Mouse (Mus musculus) cerebellum, adult 2 months (tissue): ENCODE measurements around the gene Exoc6. TPM values are rescaled to one million over a fixed set of nuclear protein-coding genes. Genes with fewer than 3 reads are reported as not detected.

Experiments used
- DNase-seq, 2 experiments: peaks; one replicate each; pipeline ENCODE4 v3.0.0; 2021
- H3K27ac ChIP-seq: fragments of 200-500 bp; 2 replicates; pipeline ENCODE4 v1.5.1; 2012; ENCODE audit warnings: low read length, control low read depth, inconsistent platforms; ENCODE audit not compliant: insufficient read depth
- H3K27me3 ChIP-seq: fragments of 200-500 bp; 2 replicates; pipeline ENCODE4 v1.6.1; 2012; ENCODE audit warnings: inconsistent platforms, mild to moderate bottlenecking, low read length, moderate library complexity; ENCODE audit not compliant: control insufficient read depth, insufficient read depth
- H3K4me1 ChIP-seq: fragments of 200-500 bp; 2 replicates; pipeline ENCODE4 v1.6.1; 2011; ENCODE audit warnings: low read length; ENCODE audit not compliant: control insufficient read depth, insufficient read depth
- H3K4me3 ChIP-seq: fragments of 200-500 bp; replicated peaks from 2 replicates; pipeline ENCODE3; 2011; ENCODE audit warnings: mild to moderate bottlenecking, low read depth, low read length, control low read depth; ENCODE audit not compliant: insufficient read depth
- CTCF ChIP-seq: fragments of 200-500 bp; IDR thresholded peaks from 2 replicates; pipeline ENCODE4 v1.5.1; 2011; ENCODE audit warnings: low read depth, mild to moderate bottlenecking, control low read depth, low read length, moderate library complexity, borderline replicate concordance; ENCODE audit not compliant: insufficient read depth
- POLR2A ChIP-seq: fragments of 200-500 bp; IDR thresholded peaks from 2 replicates; pipeline ENCODE4 v1.6.1; 2011; ENCODE audit warnings: low read length, control low read depth, borderline replicate concordance; ENCODE audit not compliant: insufficient read depth
- WGBS: fragments of 180-500 bp; shearing (Covaris S2); methylation state at CpG from one replicate; pipeline ENCODE4 v1.1.7; 2018; 5-methylcytosine and 5-hydroxymethylcytosine counted together
- polyA plus RNA-seq: library from polyadenylated mRNA; depleted of rRNA; stranded (reverse); fragments of >200 nt; gene quantifications from 2 replicates; pipeline ENCODE4 v1.2.3, GENCODE M21; 2012

Gene Exoc6
- polyA plus RNA-seq, 1 experiment = 12.8 TPM

DNA sequence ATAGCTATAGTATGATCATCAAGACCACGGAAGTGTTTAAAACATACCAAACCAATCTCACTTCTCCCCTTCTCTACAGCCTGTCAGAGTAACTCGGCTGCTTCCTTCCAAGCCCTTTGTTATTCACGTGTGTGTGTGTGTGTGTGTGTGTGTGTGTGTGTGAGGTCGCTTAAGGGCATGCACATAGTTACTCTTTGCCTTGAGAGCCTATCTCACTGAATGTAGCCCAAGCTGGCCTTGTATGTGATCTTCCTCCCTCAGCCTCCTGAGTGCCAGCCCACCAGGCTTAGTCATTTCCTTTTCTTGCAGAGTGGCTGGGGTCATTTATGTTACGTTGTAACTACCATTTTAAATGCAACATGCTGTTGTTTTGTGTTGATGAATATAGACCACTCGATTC, 115.0 kb downstream of the Exoc6 start:
- WGBS = 78% methylated on average over 6 of the region's 6 CpGs
- no peaks in the 10 kb centered on the region for H3K27me3 ChIP-seq
- no peak for DNase-seq
- no peak overlapping the region for H3K4me3 ChIP-seq
- no peak overlapping the region for H3K27ac ChIP-seq
- TF ChIP-seq POLR2A = no peak
- no peak for TF ChIP-seq CTCF
- no peaks in the 10 kb centered on the region for H3K4me1 ChIP-seq

DNA sequence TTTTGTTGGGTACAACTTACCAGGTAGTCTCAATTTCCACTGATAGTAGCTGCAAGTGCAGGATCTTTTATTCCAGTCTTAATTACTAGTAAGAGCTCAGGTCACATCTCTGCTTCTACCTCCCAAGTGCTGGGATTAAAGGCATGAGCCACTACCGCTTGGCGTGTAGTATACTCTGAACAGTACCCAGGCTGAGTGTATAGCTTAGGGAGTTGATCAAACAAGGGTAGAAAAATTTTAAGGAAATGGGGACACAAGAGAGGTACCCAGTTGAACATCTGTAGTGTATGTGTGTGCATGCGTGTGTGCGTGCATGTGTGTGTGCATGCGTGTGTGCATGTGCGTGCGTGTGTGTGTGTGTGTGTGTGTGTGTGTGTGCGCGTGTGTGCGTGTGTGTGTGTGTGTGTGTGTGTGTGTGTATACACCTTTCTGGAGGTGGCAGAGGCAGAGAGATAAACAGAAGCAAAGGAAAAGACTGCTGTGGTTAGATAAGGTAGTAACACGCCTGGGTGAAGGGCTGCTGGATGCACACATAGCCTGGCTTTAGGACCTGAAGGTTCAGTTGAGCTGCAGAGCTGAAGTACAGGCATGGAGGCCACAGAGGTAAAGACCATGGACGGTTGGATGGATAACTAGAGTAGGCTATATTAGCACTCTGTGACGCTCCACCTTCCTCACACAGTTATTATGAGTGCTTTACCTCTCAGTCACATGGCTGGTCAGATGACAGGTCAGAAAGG, 117.8 kb downstream of the Exoc6 start:
- Histone ChIP-seq H3K4me1 (no peaks in the 10 kb centered on the region), H3K4me3 (no peak overlapping the region), H3K27me3 (no peaks in the 10 kb centered on the region), H3K27ac (no peak overlapping the region)
- no peak for TF ChIP-seq CTCF
- DNase-seq = no peak
- WGBS = 83% methylated on average over 13 of the region's 13 CpGs

DNA sequence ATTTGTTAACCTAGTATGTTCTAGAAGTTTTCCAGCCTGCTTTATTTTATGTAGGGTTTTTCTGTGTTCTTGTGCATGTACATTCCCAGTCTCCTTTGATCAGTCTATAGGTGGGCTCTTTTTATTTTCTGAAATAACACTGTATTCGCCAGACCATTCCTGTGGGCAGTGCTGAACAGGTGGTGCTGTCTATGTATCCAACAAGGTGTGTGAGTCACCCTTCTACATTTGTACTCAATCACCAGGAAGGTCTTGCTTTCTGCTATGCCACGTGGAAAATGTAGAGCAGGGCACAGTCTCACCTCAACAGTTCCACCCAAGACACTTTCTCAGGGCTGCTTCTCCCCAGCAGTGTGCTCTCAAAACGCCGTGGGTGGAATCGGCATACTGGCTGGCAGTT, 118.4 kb downstream of the Exoc6 start:
- no peak overlapping the region for H3K27ac ChIP-seq
- no peak overlapping the region for H3K4me3 ChIP-seq
- WGBS = 76% methylated on average over 5 of the region's 5 CpGs
- TF ChIP-seq POLR2A = no peak
- TF ChIP-seq CTCF = no peak
- no peaks in the 10 kb centered on the region for H3K4me1 ChIP-seq
- no peaks in the 10 kb centered on the region for H3K27me3 ChIP-seq
- DNase-seq = no peak

DNA sequence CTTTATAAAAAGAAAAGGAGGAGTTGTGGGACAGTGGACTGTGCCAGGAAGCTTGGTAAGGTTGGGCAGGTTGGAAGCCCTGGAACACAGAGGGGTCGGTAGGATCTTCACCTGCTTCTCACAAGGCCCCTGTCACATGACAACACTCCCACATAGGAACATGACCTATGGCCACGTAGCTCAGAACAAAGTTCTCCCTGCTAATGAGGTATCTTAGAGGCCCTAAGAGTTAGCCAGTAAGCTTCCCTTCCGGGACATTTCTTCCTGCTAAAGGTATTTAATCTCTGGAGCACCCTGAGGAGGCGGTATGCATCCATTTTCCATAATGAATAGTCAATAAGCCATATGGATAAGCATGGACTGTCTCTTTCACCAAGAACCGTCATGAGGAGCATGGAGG, 119.3 kb downstream of the Exoc6 start:
- H3K4me3 ChIP-seq = no peak overlapping the region
- no peaks in the 10 kb centered on the region for H3K4me1 ChIP-seq
- H3K27ac ChIP-seq = no peak overlapping the region
- TF ChIP-seq POLR2A (no peak), CTCF (no peak)
- WGBS = 79% methylated on average over 5 of the region's 5 CpGs
- H3K27me3 ChIP-seq = no peaks in the 10 kb centered on the region
- no peak for DNase-seq

DNA sequence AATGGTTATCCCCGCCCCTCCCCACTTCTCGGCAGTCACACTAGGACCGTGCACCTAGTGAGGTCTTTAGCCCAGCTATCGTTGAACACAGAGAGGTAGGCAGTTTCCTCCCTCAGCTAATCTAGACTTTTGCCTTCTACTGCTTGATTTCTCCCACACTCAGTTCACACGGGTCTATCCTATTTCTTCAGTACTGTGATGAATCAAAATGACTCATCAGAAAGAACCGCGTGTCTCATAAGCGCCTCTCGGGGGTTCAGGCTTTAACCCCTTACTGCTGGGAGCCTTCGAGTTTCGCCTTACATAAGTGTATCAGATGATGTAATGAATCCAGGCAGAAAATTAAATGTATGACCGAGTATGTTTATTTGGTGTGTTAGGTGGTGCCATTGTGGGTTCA, 123.2 kb downstream of the Exoc6 start:
- no peaks in the 10 kb centered on the region for H3K27me3 ChIP-seq
- TF ChIP-seq CTCF (no peak), POLR2A (no peak)
- no peak for DNase-seq
- 60% methylated on average over 12 of the region's 12 CpGs for WGBS
- H3K4me1 ChIP-seq = no peaks in the 10 kb centered on the region
- no peak overlapping the region for H3K27ac ChIP-seq
- no peak overlapping the region for H3K4me3 ChIP-seq

DNA sequence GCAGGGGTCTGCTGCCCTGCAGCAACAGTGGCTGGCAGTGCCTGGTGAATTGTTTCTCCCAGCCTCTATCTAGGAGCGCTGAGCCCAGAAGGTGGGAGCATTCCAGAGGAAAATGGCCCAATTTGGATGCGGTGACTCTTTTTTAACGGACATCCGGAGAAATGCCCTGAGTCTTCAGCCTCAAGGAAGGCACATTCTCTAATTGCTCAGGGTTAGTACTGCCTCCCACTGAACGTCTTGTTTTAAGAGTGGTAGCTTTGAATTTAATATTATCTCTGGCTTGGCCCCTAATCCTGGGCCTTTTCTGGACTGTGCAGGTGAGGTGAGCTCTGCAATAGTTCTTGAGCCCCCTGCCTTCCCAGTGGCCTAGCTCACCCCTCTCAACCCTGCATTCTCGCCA, 135.1 kb downstream of the Exoc6 start, which contains the start of gene Cyp26c1:
Gene Cyp26c1 (plus strand): TSS at position 301 of the 400 bp plus-strand sequence.
- Histone ChIP-seq H3K4me1 (no peaks in the 10 kb centered on the region), H3K27ac (no peak within 1 kb of the TSS)
- WGBS = 28% methylated on average over 6 of the region's 6 CpGs

DNA sequence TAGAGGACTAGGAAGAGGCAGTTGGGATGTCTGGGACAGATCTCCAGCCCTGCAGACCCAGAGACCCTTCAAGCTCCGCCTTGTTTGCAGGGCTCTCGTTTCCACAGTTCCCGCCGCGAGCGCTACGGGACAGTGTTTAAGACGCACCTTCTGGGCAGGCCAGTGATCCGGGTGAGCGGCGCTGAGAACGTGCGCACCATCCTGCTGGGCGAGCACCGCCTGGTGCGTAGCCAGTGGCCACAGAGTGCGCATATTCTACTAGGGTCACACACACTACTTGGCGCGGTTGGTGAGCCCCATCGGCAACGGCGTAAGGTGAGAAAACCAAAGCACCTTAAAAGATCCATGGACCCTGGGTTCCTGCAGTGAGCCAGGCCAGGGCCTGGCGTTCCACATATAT, 136.1 kb downstream of the Exoc6 start:
- H3K4me3 ChIP-seq = no peak overlapping the region
- no peak overlapping the region for H3K27ac ChIP-seq
- no peak for DNase-seq
- H3K27me3 ChIP-seq = no peaks in the 10 kb centered on the region
- 11% methylated on average over 23 of the region's 23 CpGs for WGBS
- H3K4me1 ChIP-seq = no peaks in the 10 kb centered on the region
- TF ChIP-seq POLR2A (no peak), CTCF (no peak)

More for the DNA sequence above, 135.1 kb downstream of the Exoc6 start, which contains the start of gene Cyp26c1:
- DNase-seq = no peak
- Histone ChIP-seq H3K4me3 (no peak within 1 kb of the TSS), H3K27me3 (no peaks in the 10 kb centered on the region)
- TF ChIP-seq CTCF (no peak), POLR2A (no peak)

DNA sequence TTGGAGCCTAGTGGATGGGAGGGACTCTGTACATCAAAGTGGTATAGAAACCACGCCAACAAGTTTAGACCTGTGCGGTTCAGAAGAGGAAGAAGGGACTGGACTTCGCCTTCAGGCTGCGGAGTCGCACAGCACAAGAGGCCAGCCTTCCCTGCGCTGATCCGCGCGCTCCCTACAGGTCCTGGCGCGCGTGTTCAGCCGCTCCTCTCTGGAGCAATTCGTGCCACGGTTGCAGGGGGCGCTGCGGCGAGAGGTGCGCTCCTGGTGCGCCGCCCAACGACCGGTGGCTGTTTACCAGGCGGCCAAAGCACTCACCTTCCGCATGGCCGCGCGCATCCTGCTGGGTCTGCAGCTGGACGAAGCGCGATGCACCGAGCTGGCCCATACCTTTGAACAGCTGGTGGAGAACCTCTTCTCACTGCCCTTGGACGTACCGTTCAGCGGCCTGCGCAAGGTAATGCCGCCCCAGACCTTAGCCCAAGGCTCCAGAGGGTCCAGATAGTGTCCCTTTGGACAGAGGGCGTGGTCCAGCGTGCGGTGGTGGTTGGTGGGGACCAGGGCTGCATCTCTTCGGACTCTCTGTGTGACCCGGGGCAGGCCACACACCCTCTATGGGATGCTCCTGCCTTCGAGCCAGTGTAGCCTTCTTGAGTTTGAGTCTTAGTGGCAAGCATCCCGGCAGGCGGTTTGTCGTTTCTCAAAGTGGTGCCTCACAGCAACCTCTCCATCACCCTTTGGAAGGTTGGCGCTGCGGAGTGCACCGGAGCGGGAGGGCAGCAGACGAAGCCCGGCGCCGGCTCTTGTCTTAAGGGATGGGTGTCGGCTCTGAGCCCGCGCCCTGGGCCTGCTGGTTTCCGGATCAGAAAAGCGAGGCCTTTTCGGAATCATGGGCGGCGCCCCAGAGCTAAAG, 137.0 kb downstream of the Exoc6 start:
- Histone ChIP-seq H3K27me3 (no peaks in the 10 kb centered on the region; the same call in 1 of the 2 replicates), H3K4me3 (no peak overlapping the region), H3K4me1 (no peaks in the 10 kb centered on the region), H3K27ac (no peak overlapping the region; the same call in 1 of the 2 replicates)
- 7% methylated on average over 62 of the region's 62 CpGs for WGBS
- no peak for DNase-seq
- no peak for TF ChIP-seq CTCF
- TF ChIP-seq POLR2A = no peak
